Mouse (Mus musculus) urinary bladder, postnatal 4 days (tissue): ENCODE measurements around the gene Ddx1.
A peak's percentile ranks its signal among the peaks of the same experiment; 100 is the strongest.
"Not testable (repeated sequence)": the region's sequence is repeated elsewhere in the genome, so short reads cannot be mapped to it uniquely, and the experiment has no call there.

ENCODE experiments used
- DNase-seq, 2 experiments: peaks; one replicate each; pipeline ENCODE4 v3.0.0; 2021 to 2022; ENCODE audit warnings: low spot score in 2 of 2

Ddx1 gene

GRCm38 (mm10) chr12:13205733-13206132 lies 43.3 kb downstream of the Ddx1 start:
- DNase-seq = no peak

- no peak for DNase-seq
Observed at GRCm38 (mm10) chr12:13202322-13202721, 46.7 kb downstream of the Ddx1 start.

GRCm38 (mm10) chr12:13200576-13200975 lies 48.4 kb downstream of the Ddx1 start:
- no peak for DNase-seq

GRCm38 (mm10) chr12:13199338-13200301 lies 49.4 kb downstream of the Ddx1 start:
- no peak for DNase-seq

GRCm38 (mm10) chr12:13198157-13198556 lies 50.9 kb downstream of the Ddx1 start:
- no peak for DNase-seq

GRCm38 (mm10) chr12:13196146-13196545 lies 52.9 kb downstream of the Ddx1 start:
- DNase-seq = no peak

GRCm38 (mm10) chr12:13195506-13195905 lies 53.5 kb downstream of the Ddx1 start:
- DNase-seq = no peak

- no peak for DNase-seq
Observed at GRCm38 (mm10) chr12:13188059-13188700, 60.8 kb downstream of the Ddx1 start.

- DNase-seq = no peak
Observed at GRCm38 (mm10) chr12:13186209-13186608, 62.8 kb downstream of the Ddx1 start.

- no peak for DNase-seq
Observed at GRCm38 (mm10) chr12:13184873-13185361, 64.1 kb downstream of the Ddx1 start.

GRCm38 (mm10) chr12:13184136-13184535 lies 64.9 kb downstream of the Ddx1 start:
- not testable (repeated sequence) for DNase-seq

GRCm38 (mm10) chr12:13182220-13182619 lies 66.8 kb downstream of the Ddx1 start:
- no peak for DNase-seq

- no peak for DNase-seq
Observed at GRCm38 (mm10) chr12:13181721-13182120, 67.3 kb downstream of the Ddx1 start.

- DNase-seq = peak in 1 of 2 experiments; percentile 39
Observed at GRCm38 (mm10) chr12:13180715-13181335, 68.2 kb downstream of the Ddx1 start.

- no peak for DNase-seq
Observed at GRCm38 (mm10) chr12:13180332-13180714, 68.7 kb downstream of the Ddx1 start.

- no peak for DNase-seq
Observed at GRCm38 (mm10) chr12:13177606-13178005, 71.4 kb downstream of the Ddx1 start.

- DNase-seq = no peak
Observed at GRCm38 (mm10) chr12:13176927-13177326, 72.1 kb downstream of the Ddx1 start.

- no peak for DNase-seq
Observed at GRCm38 (mm10) chr12:13176136-13176535, 72.9 kb downstream of the Ddx1 start.

GRCm38 (mm10) chr12:13174022-13174421 lies 75.0 kb downstream of the Ddx1 start:
- no peak for DNase-seq

GRCm38 (mm10) chr12:13168073-13168472 lies 80.9 kb downstream of the Ddx1 start:
- DNase-seq = no peak

- no peak for DNase-seq
Observed at GRCm38 (mm10) chr12:13167116-13167515, 81.9 kb downstream of the Ddx1 start.
